Mouse (Mus musculus) myocyte (in vitro differentiated cells): ENCODE data around the gene Slc25a13. TPM values are rescaled to one million over a fixed set of nuclear protein-coding genes. Genes with fewer than 3 reads are reported as not detected.

Experiments used
- H3K27me3 ChIP-seq: one replicate; pipeline ENCODE4 v1.6.1; 2011; ENCODE audit not compliant: control insufficient read depth, insufficient read depth, insufficient read length
- H3K36me3 ChIP-seq: one replicate; pipeline ENCODE4 v1.6.1; 2011; ENCODE audit not compliant: control insufficient read depth, insufficient read depth
- H3K4me2 ChIP-seq: one replicate; pipeline ENCODE4 v1.6.1; 2011; ENCODE audit warnings: low read depth, control low read depth
- H3K4me3 ChIP-seq: one replicate; pipeline ENCODE4 v1.5.1; 2011; ENCODE audit warnings: mild to moderate bottlenecking, control low read depth, moderate library complexity
- H3K79me2 ChIP-seq: one replicate; pipeline ENCODE4 v1.6.1; 2011; ENCODE audit not compliant: control insufficient read depth, insufficient read depth
- H3ac ChIP-seq: one replicate; pipeline ENCODE4 v1.6.1; 2011; ENCODE audit not compliant: control insufficient read depth, insufficient read length
- CEBPB ChIP-seq: IDR thresholded peaks from 2 replicates; pipeline ENCODE4 v1.6.1; 2011; ENCODE audit warnings: mild to moderate bottlenecking, moderate library complexity; ENCODE audit not compliant: poor library complexity, insufficient read depth, severe bottlenecking
- E2F4 ChIP-seq: IDR thresholded peaks from one replicate; pipeline ENCODE4 v1.6.1; 2011; ENCODE audit warnings: mild to moderate bottlenecking, control low read depth, moderate library complexity; ENCODE audit not compliant: insufficient read depth
- MAX ChIP-seq: IDR thresholded peaks from one replicate; pipeline ENCODE4 v1.6.1; 2011; ENCODE audit warnings: low read depth, mild to moderate bottlenecking, control low read depth
- MYOD1 ChIP-seq, 3 experiments: IDR thresholded peaks; one replicate each; pipeline ENCODE4 v1.6.1; 2011; ENCODE audit warnings: control low read depth in 2 of 3, low read depth in 2 of 3, mild to moderate bottlenecking in 2 of 3, moderate library complexity in 1 of 3; ENCODE audit not compliant: insufficient read length in 2 of 3, control insufficient read depth in 1 of 3
- MYOG ChIP-seq, 3 experiments: IDR thresholded peaks; one replicate each; pipeline ENCODE4 v1.6.1; 2011; ENCODE audit warnings: control low read depth in 2 of 3, low read depth in 2 of 3, mild to moderate bottlenecking in 2 of 3; ENCODE audit not compliant: insufficient read length in 2 of 3, control insufficient read depth in 1 of 3, insufficient read depth in 1 of 3
- POLR2A ChIP-seq: IDR thresholded peaks from one replicate; pipeline ENCODE4 v1.6.1; 2011; ENCODE audit warnings: low read depth, mild to moderate bottlenecking, control low read depth, moderate library complexity; ENCODE audit not compliant: insufficient read length
- POLR2AphosphoS2 ChIP-seq: IDR thresholded peaks from one replicate; pipeline ENCODE4 v1.6.1; 2011; ENCODE audit warnings: low read depth, control low read depth; ENCODE audit not compliant: insufficient read length
- REST ChIP-seq: IDR thresholded peaks from one replicate; pipeline ENCODE4 v1.6.1; 2011; ENCODE audit warnings: mild to moderate bottlenecking, control low read depth, moderate library complexity; ENCODE audit not compliant: insufficient read depth, insufficient read length
- SRF ChIP-seq: IDR thresholded peaks from one replicate; pipeline ENCODE4 v1.6.1; 2011; ENCODE audit warnings: low read depth; ENCODE audit not compliant: control insufficient read depth, insufficient read length
- TCF12 ChIP-seq: IDR thresholded peaks from one replicate; pipeline ENCODE4 v1.6.1; 2011; ENCODE audit warnings: mild to moderate bottlenecking, control low read depth; ENCODE audit not compliant: poor library complexity, insufficient read depth, severe bottlenecking
- TCF3 ChIP-seq: IDR thresholded peaks from one replicate; pipeline ENCODE4 v1.6.1; 2011; ENCODE audit warnings: low read depth, control low read depth; ENCODE audit not compliant: insufficient read length
- USF1 ChIP-seq: IDR thresholded peaks from one replicate; pipeline ENCODE4 v1.6.1; 2011; ENCODE audit warnings: low read depth, mild to moderate bottlenecking, control low read depth, moderate library complexity
- polyA plus RNA-seq: library from polyadenylated mRNA; unstranded; fragments of >200 nt; fragmentation: generic; extraction: Trizol; gene quantifications from one replicate; pipeline ENCODE4 v1.2.1, GENCODE M21; 2012; ENCODE audit warnings: missing spikeins

Gene Slc25a13
- polyA plus RNA-seq, 1 experiment, result 0.42 TPM

GRCm38 (mm10) chr6:6248500-6248899 lies 31.5 kb upstream of the Slc25a13 start:
- Histone ChIP-seq H3K79me2 (no peaks in the 10 kb centered on the region), H3K4me2 (no peak overlapping the region), H3K36me3 (no peaks in the 10 kb centered on the region), H3K4me3 (no peak overlapping the region), H3ac (no peak overlapping the region), H3K27me3 (no peaks in the 10 kb centered on the region)
- TF ChIP-seq MYOD1 (IDR thresholded peaks at IDR 0.05; ENCODE audit: control insufficient read depth in 1 of 3, insufficient read length in 2 of 3, low read depth in 2 of 3) (no peak), TCF3 (no peak), POLR2AphosphoS2 (no peak), MYOG (IDR thresholded peaks at IDR 0.05; ENCODE audit: control insufficient read depth in 1 of 3, insufficient read depth in 1 of 3, insufficient read length in 2 of 3, low read depth in 2 of 3) (no peak), USF1 (no peak), E2F4 (no peak)

DNA sequence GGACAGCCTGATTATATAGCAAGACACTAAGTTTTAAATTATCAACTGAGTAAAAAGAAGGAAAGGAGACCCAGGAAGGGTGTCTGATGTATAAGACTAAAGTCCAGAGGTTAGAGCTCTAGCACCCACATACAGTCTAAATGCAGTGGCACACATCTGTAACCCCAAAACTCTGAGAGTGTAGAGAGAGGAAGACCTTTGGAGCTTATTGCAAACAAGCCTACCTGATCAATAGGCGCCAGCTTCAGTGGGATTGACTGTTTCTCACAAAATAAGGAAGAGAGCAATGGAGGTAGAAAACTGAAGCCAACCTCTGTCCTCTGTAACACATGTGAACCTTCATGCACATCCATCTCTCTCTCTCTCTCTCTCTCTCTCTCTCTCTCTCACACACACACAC lies 26.9 kb upstream of the Slc25a13 start:
- Histone ChIP-seq H3ac (no peak overlapping the region), H3K4me2 (no peak overlapping the region), H3K27me3 (no peaks in the 10 kb centered on the region), H3K36me3 (no peaks in the 10 kb centered on the region), H3K79me2 (no peaks in the 10 kb centered on the region), H3K4me3 (no peak overlapping the region)
- TF ChIP-seq E2F4, result no peak
- no peak for TF ChIP-seq SRF
- no peak for TF ChIP-seq TCF3
- TF ChIP-seq POLR2A, result no peak
- TF ChIP-seq TCF12, result no peak
- TF ChIP-seq MAX, result no peak
- no peak for TF ChIP-seq POLR2AphosphoS2
- TF ChIP-seq USF1, result no peak
- no peak for TF ChIP-seq CEBPB
- TF ChIP-seq MYOD1 (IDR thresholded peaks at IDR 0.05; ENCODE audit: control insufficient read depth in 1 of 3, insufficient read length in 2 of 3, low read depth in 2 of 3), result no peak
- TF ChIP-seq MYOG (IDR thresholded peaks at IDR 0.05; ENCODE audit: control insufficient read depth in 1 of 3, insufficient read depth in 1 of 3, insufficient read length in 2 of 3, low read depth in 2 of 3), result no peak

DNA sequence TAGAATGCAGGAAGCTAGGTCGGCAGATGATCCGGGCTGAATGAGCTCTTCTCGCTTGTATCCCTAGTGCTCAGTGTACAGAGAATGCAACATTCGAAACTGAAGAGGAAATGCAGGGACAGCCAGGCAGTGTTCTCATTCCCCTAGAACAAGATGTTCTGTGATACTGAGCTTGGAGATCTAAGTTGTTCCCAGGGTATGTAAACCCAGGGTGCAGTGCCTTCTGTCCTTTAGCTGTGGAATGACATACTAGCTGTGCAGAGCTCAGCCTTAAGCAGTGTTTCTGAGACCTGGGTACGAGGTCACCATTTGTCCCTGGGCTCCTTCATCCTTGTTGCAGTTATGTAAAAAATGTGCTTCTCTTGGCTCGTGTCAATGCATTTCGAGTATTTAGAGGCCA lies 25.1 kb upstream of the Slc25a13 start:
- H3K79me2 ChIP-seq, result no peaks in the 10 kb centered on the region
- H3K36me3 ChIP-seq, result no peaks in the 10 kb centered on the region
- no peak overlapping the region for H3K4me3 ChIP-seq
- H3K4me2 ChIP-seq, result no peak overlapping the region
- H3K27me3 ChIP-seq, result no peaks in the 10 kb centered on the region
- H3ac ChIP-seq, result no peak overlapping the region
- TF ChIP-seq MYOD1 (IDR thresholded peaks at IDR 0.05; ENCODE audit: control insufficient read depth in 1 of 3, insufficient read length in 2 of 3, low read depth in 2 of 3) (no peak), E2F4 (no peak), USF1 (no peak), POLR2AphosphoS2 (no peak), MYOG (IDR thresholded peaks at IDR 0.05; ENCODE audit: control insufficient read depth in 1 of 3, insufficient read depth in 1 of 3, insufficient read length in 2 of 3, low read depth in 2 of 3) (no peak), SRF (no peak)

DNA sequence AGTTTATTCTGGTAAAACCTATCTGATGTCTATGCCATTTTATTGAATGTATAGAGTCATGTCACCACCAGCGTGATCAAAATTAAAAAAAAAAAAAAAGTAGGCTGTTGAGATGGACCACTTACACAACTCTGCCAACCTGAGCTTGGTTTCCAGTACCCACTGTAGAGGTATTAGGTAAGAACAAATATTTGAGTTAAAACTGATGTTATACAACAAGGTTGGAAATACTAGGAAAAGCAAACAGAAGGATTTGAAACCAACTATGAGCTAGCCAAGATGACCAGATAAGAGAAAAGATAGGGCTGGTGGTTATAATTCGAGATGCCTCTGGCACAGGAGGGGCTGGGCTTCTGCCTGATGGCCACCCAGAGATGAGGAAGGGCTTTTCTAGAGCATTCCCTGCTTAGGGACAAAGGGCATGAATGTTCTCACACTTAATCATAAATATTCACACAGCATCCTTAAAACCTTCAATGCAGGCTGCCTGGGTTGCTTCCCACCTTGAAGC lies 19.9 kb upstream of the Slc25a13 start:
- Histone ChIP-seq H3ac (no peak overlapping the region), H3K79me2 (no peaks in the 10 kb centered on the region), H3K4me3 (no peak overlapping the region), H3K27me3 (no peaks in the 10 kb centered on the region), H3K4me2 (no peak overlapping the region), H3K36me3 (no peaks in the 10 kb centered on the region)
- no peak for TF ChIP-seq TCF3
- no peak for TF ChIP-seq MYOD1 (IDR thresholded peaks at IDR 0.05; ENCODE audit: control insufficient read depth in 1 of 3, insufficient read length in 2 of 3, low read depth in 2 of 3)
- TF ChIP-seq TCF12, result no peak
- TF ChIP-seq MAX, result no peak
- TF ChIP-seq REST, result no peak
- no peak for TF ChIP-seq POLR2A
- no peak for TF ChIP-seq SRF
- TF ChIP-seq MYOG (IDR thresholded peaks at IDR 0.05; ENCODE audit: control insufficient read depth in 1 of 3, insufficient read depth in 1 of 3, insufficient read length in 2 of 3, low read depth in 2 of 3), result no peak
- TF ChIP-seq CEBPB, result no peak

- TF ChIP-seq POLR2AphosphoS2, result no peak
- TF ChIP-seq SRF, result no peak
- TF ChIP-seq USF1, result no peak
- no peak for TF ChIP-seq MAX
- no peak for TF ChIP-seq E2F4
- TF ChIP-seq TCF3, result no peak
- TF ChIP-seq POLR2A, result no peak
- no peak for TF ChIP-seq REST
- no peak for TF ChIP-seq CEBPB
- TF ChIP-seq TCF12, result no peak
- no peak for TF ChIP-seq MYOD1 (IDR thresholded peaks at IDR 0.05; ENCODE audit: control insufficient read depth in 1 of 3, insufficient read length in 2 of 3, low read depth in 2 of 3)
- TF ChIP-seq MYOG (IDR thresholded peaks at IDR 0.05; ENCODE audit: control insufficient read depth in 1 of 3, insufficient read depth in 1 of 3, insufficient read length in 2 of 3, low read depth in 2 of 3), result no peak
- Histone ChIP-seq H3K27me3 (no peaks in the 10 kb centered on the region), H3K79me2 (no peaks in the 10 kb centered on the region), H3ac (no peak overlapping the region), H3K4me2 (no peak overlapping the region), H3K4me3 (no peak overlapping the region), H3K36me3 (no peaks in the 10 kb centered on the region)
Observed at GRCm38 (mm10) chr6:6230262-6230661, 13.3 kb upstream of the Slc25a13 start.
